Mouse (Mus musculus) thymus, adult 2 months (tissue): Measurements from ENCODE around the gene Sec14l3.

Experiments
- CTCF ChIP-seq: fragments of 200-500 bp; IDR thresholded peaks from 2 replicates; pipeline ENCODE4 v1.5.1; 2012; ENCODE audit warnings: mild to moderate bottlenecking, control low read depth, low read length, moderate library complexity, borderline replicate concordance; ENCODE audit not compliant: control insufficient read depth, poor library complexity, insufficient read depth; ENCODE audit errors: extremely low read depth
- POLR2A ChIP-seq: fragments of 200-500 bp; IDR thresholded peaks from 2 replicates; pipeline ENCODE4 v1.6.1; 2012; ENCODE audit warnings: mild to moderate bottlenecking, low read length, control low read depth, moderate library complexity; ENCODE audit not compliant: control insufficient read depth, poor library complexity, insufficient read depth; ENCODE audit errors: extremely low read depth

- no peak for TF ChIP-seq POLR2A
- TF ChIP-seq CTCF: no peak
Observed at GRCm38 (mm10) chr11:4113970-4114369, 49.3 kb downstream of the Sec14l3 start.
